Mouse (Mus musculus) lung, embryonic 16.5 days (tissue): ENCODE measurements at regions not wholly inside any gene's neighbourhood (a gene's known extent, or its start where the extent isn't known, plus 50 kb on each side); places are given as distances from the start of the nearest gene placed in this dataset.

Experiments used
- ATAC-seq: fragments of 200-750 bp; cut with Nextera tagmentation; 2 replicates; pipeline ENCODE4 v1.8.0; 2017; ENCODE audit warnings: low read depth, mild to moderate bottlenecking, moderate library complexity
- H3K27ac ChIP-seq: fragments of 300-500 bp; sonication (generic); 2 replicates; pipeline ENCODE4 v1.5.1; 2014; ENCODE audit warnings: mild to moderate bottlenecking, control low read depth, low read length
- H3K27me3 ChIP-seq: fragments of 300-500 bp; sonication (generic); 2 replicates; pipeline ENCODE4 v1.6.1; 2014; ENCODE audit warnings: low read depth, low read length, mixed read lengths; ENCODE audit not compliant: control insufficient read depth, insufficient read depth
- H3K36me3 ChIP-seq: fragments of 300-500 bp; sonication (generic); 2 replicates; pipeline ENCODE4 v1.6.1; 2014; ENCODE audit warnings: low read length; ENCODE audit not compliant: control insufficient read depth, insufficient read depth
- H3K4me1 ChIP-seq: fragments of 300-500 bp; sonication (generic); replicated peaks from 2 replicates; pipeline ENCODE4 v1.6.1; 2014; ENCODE audit warnings: low read length, mixed read lengths; ENCODE audit not compliant: control insufficient read depth, insufficient read depth
- H3K4me2 ChIP-seq: fragments of 300-500 bp; sonication (generic); 2 replicates; pipeline ENCODE4 v1.6.1; 2014; ENCODE audit warnings: low read depth, low read length, control low read depth
- H3K4me3 ChIP-seq: fragments of 300-500 bp; sonication (generic); 2 replicates; pipeline ENCODE4 v1.5.1; 2014; ENCODE audit warnings: mild to moderate bottlenecking, low read length, control low read depth
- H3K9ac ChIP-seq: fragments of 300-500 bp; sonication (generic); 2 replicates; pipeline ENCODE4 v1.6.1; 2014; ENCODE audit warnings: low read length, control low read depth
- H3K9me3 ChIP-seq: fragments of 300-500 bp; sonication (generic); 2 replicates; pipeline ENCODE4 v1.6.1; 2016; ENCODE audit warnings: low read length; ENCODE audit not compliant: control insufficient read depth
- WGBS: fragments of 180-500 bp; shearing (Covaris S2); extraction: QIAGEN DNeasy Blood & Tissue Kit; methylation state at CpG from one replicate; pipeline ENCODE4 v1.1.7; 2014; 5-methylcytosine and 5-hydroxymethylcytosine counted together

DNA sequence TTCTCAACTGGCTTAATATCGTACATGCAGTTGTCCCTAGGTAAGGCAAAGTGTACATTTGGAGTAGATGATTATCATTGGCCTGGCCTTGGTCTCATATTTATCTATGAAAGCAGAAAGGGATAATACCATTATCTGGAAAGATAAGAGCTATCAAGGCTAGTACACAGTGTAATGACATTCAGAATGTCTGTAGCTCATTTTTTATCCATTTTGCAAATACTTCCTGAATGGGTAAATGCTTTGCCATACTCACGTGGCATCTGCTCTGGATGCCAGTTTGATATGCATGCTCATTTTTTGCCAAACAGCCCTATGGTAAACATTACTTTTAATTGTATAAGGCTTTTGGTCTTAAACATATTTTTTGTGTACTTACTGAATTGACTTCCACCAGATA, 723.4 kb downstream of the Brinp3 start:
- H3K4me3 ChIP-seq: no peak overlapping the region

DNA sequence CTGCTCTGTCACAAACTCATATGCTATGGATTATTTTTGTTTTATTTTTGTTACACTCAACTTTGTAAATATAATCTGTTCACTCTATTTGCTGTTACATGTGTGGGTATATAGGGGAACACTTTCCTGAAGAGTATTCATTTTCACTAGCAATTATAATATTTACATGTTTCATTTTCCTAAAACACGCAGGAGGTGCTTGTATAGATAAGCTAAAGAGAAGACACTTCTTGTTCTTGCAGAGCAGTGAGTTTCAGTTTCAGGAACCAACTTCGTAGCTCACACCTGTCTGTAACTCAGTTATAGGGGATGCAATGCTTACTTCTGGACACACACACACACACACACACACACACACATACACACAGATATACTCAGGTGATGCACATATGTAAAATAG, 724.9 kb downstream of the Brinp3 start:
- no peaks in the 10 kb centered on the region for H3K27me3 ChIP-seq
- H3K27ac ChIP-seq: no peak overlapping the region
- no peaks in the 10 kb centered on the region for H3K9me3 ChIP-seq
- no peaks in the 10 kb centered on the region for H3K36me3 ChIP-seq
- ATAC-seq: no peak
- no peaks in the 10 kb centered on the region for H3K4me1 ChIP-seq
- H3K4me3 ChIP-seq: no peak overlapping the region
- WGBS: 79% methylated on average over 2 of the region's 2 CpGs
- no peak overlapping the region for H3K4me2 ChIP-seq
- H3K9ac ChIP-seq: no peak overlapping the region

More for the DNA sequence above, 723.4 kb downstream of the Brinp3 start:
- H3K4me2 ChIP-seq: no peak overlapping the region
- no peaks in the 10 kb centered on the region for H3K4me1 ChIP-seq
- H3K36me3 ChIP-seq: no peaks in the 10 kb centered on the region
- H3K9me3 ChIP-seq: no peaks in the 10 kb centered on the region
- WGBS: 54% methylated on average over 2 of the region's 2 CpGs
- H3K9ac ChIP-seq: no peak overlapping the region
- H3K27me3 ChIP-seq: no peaks in the 10 kb centered on the region
- no peak overlapping the region for H3K27ac ChIP-seq
- ATAC-seq: no peak

DNA sequence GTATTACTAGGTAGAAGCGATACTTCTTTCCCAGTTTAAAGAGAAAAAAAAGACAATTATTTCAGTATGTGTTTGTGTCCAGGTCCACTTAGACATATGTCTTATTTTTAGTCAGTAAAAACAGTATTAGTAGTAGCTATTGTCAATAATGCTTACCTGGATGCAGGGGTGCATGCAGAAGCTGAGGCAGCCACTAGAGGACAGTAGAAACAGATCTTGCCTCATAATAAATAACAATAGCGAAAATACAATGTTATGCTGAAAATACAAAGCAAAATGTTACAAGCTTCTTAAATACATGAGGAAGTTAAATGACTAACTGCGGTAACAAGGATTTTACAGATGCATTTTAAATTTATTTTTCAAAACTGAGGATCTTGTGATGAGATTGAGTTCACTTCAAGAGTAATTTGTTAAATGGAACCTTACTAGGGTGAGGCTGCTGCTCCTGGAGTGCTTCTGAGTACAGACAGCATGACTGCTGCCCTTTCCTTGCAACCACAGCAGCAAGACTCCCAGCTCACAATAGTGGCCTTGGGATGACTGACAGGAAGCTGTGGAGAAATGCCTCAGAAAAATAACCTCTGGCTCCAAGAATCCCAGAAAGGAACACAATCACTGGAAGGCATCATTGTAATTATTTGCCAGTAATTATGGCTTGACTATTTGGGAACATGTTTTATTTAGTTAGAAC, 728.8 kb downstream of the Brinp3 start:
- Histone ChIP-seq H3K9me3 (no peaks in the 10 kb centered on the region), H3K27me3 (no peaks in the 10 kb centered on the region), H3K4me1 (no peaks in the 10 kb centered on the region), H3K4me2 (no peak overlapping the region), H3K27ac (no peak overlapping the region), H3K36me3 (no peaks in the 10 kb centered on the region), H3K4me3 (no peak overlapping the region), H3K9ac (no peak overlapping the region)
- ATAC-seq: no peak
- 61% methylated on average over 3 of the region's 3 CpGs for WGBS

DNA sequence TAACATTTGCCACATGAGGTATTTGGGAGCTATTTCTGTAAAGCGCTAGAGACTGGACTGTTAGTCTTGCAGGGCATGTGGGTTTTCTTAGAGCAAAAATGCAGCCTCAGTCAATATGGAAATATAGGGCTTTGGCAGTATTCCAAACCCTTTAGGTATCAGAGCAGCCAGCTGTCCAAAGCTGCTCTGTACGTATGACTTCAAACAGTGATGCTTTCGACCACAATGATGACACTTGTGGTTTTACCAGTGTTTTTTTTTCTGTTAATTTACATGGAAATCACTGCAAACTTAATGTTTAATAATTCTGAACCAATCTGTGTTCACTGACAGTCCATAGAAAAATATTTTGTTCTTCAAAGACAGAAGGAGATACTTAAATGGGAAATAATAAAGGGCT, 743.0 kb downstream of the Brinp3 start:
- Histone ChIP-seq H3K36me3 (no peaks in the 10 kb centered on the region), H3K4me2 (no peak overlapping the region), H3K9me3 (no peaks in the 10 kb centered on the region), H3K9ac (no peak overlapping the region), H3K4me1 (no peaks in the 10 kb centered on the region), H3K4me3 (no peak overlapping the region), H3K27ac (no peak overlapping the region), H3K27me3 (no peaks in the 10 kb centered on the region)
- no peak for ATAC-seq
- 55% methylated on average over 3 of the region's 3 CpGs for WGBS

DNA sequence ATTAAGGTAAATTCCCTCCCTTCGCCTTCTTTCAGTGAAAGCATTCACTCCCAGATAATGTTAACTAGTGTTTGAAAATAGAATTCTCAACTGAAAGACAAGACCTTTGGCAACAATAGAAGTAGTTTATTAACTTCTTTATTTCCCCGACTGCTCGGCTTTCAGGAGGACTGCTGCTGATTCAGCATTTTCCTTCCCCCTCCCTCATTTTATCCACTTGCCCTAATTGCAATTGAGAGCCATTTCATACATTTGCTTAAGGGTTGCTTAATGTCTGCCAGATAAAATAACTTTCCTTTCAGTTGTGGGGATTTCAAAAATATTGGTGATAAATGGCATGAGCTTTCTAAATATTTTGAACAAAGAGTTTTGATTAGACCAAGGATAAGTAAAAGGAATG, 744.5 kb downstream of the Brinp3 start:
- Histone ChIP-seq H3K4me2 (no peak overlapping the region), H3K4me3 (no peak overlapping the region), H3K36me3 (no peaks in the 10 kb centered on the region), H3K9me3 (no peaks in the 10 kb centered on the region), H3K27me3 (no peaks in the 10 kb centered on the region), H3K9ac (no peak overlapping the region), H3K27ac (no peak overlapping the region), H3K4me1 (no peaks in the 10 kb centered on the region)
- no peak for ATAC-seq
- 69% methylated on average over 3 of the region's 3 CpGs for WGBS

GRCm38 (mm10) chr1:147273324-147273723, 778.8 kb downstream of the Brinp3 start:
- Histone ChIP-seq H3K9me3 (no peaks in the 10 kb centered on the region), H3K4me1 (no peaks in the 10 kb centered on the region), H3K36me3 (no peaks in the 10 kb centered on the region), H3K4me2 (no peak overlapping the region), H3K4me3 (no peak overlapping the region), H3K27me3 (no peaks in the 10 kb centered on the region), H3K9ac (no peak overlapping the region), H3K27ac (no peak overlapping the region)
- no peak for ATAC-seq
- 89% methylated on average over 1 of the region's 1 CpGs for WGBS

DNA sequence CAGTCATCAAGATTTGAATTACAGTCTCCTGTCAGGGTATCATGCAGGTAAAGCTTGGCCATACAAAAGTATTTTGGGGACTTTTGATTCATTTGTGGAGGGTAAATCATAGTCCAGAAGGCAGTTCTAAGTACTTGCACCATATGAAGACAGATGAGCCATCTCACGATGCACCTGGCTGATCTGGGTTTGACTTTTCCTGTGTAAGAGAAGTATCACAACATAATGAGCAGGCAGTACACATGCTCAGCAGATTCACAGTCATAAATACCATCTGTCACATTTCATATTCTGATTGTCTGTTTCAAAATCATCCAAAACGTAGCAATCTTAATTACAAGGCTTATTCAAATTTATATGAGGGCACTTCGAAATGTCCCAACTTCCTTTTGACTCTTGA, 796.6 kb downstream of the Brinp3 start:
- Histone ChIP-seq H3K4me3 (no peak overlapping the region), H3K36me3 (no peaks in the 10 kb centered on the region), H3K9ac (no peak overlapping the region), H3K9me3 (no peaks in the 10 kb centered on the region), H3K4me1 (no peaks in the 10 kb centered on the region), H3K27me3 (no peaks in the 10 kb centered on the region), H3K4me2 (no peak overlapping the region), H3K27ac (no peak overlapping the region)
- WGBS: 87% methylated on average over 3 of the region's 3 CpGs
- ATAC-seq: no peak

DNA sequence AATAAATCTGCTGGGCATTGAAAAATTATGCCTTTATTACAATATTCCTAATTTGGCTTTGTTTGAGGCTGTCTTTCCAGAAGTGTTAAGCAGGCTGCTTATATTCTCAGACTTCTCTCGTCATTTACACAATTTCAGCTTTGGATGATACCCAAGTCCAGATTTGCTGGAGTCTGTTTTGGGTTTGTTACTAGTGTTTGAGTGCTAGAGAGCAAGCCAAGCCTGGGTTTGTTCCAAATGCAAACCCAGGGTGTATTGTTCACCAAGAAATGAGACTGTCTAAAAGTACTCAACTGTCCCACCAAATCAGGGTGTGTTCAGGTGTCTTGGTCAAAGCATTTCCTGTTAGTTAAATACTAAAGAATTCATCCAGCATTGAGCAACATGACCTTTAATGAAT, 814.7 kb downstream of the Brinp3 start:
- Histone ChIP-seq H3K27me3 (no peaks in the 10 kb centered on the region), H3K36me3 (no peaks in the 10 kb centered on the region), H3K4me3 (no peak overlapping the region), H3K4me2 (no peak overlapping the region), H3K9me3 (no peaks in the 10 kb centered on the region), H3K4me1 (no peaks in the 10 kb centered on the region), H3K9ac (no peak overlapping the region), H3K27ac (no peak overlapping the region)
- ATAC-seq: no peak
- WGBS: 63% methylated on average over 1 of the region's 1 CpGs

- no peaks in the 10 kb centered on the region for H3K9me3 ChIP-seq
- H3K4me1 ChIP-seq: no peaks in the 10 kb centered on the region
- H3K27ac ChIP-seq: no peak overlapping the region
- H3K36me3 ChIP-seq: no peaks in the 10 kb centered on the region
- no peak overlapping the region for H3K9ac ChIP-seq
- no peak for ATAC-seq
- H3K4me2 ChIP-seq: no peak overlapping the region
- 91% methylated on average over 9 of the region's 9 CpGs for WGBS
- H3K27me3 ChIP-seq: no peaks in the 10 kb centered on the region
- H3K4me3 ChIP-seq: no peak overlapping the region
Observed at GRCm38 (mm10) chr1:147343276-147343953, 848.9 kb downstream of the Brinp3 start.
